Mouse (Mus musculus): Measurements from ENCODE around the gene Thsd4. TPM values are rescaled to one million over a fixed set of nuclear protein-coding genes. Genes with fewer than 3 reads are reported as not detected.

The Thsd4 gene
- polyA plus RNA-seq, 1 experiment = 5.9 TPM

DNA sequence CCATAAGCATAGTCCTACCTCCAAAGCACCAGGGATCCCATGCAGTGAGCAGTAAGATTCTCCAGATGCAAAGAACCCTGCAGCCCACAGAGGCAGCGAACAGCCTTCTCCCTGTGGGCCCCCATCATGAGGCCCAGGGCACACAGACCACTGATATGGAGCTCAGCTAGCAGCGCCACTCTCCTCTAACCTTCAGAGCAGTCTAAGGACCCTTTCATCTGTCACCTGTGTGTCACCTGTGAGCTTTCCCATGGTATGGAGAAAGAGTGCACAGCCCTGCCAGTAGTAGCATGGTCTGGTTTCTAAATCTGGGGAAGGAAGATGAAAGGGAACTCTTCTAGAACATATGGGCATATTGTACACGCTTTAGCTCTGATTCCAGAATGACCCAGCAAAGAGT lies 72.3 kb downstream of the Thsd4 start:
- no peak overlapping the region for H3K4me3 ChIP-seq (ENCODE audit: insufficient read depth, low read depth, low read length)
- H3K4me1 ChIP-seq (ENCODE audit: control insufficient read depth, insufficient read depth, low read length) = no peaks in the 10 kb centered on the region
- H3K27ac ChIP-seq (ENCODE audit: insufficient read depth, low read depth, low read length) = no peak overlapping the region
- no peaks in the 10 kb centered on the region for H3K36me3 ChIP-seq (ENCODE audit: control insufficient read depth, insufficient read depth, low read length)
- TF ChIP-seq POLR2A (IDR thresholded peaks at IDR 0.05; ENCODE audit: low read depth, low read length) (no peak), CTCF (conservative IDR thresholded peaks at IDR 0.05; ENCODE audit: insufficient read depth, insufficient read length, low read depth, low read length) (no peak)
- no peak for DNase-seq
- WGBS = 98% methylated on average over 3 of the region's 3 CpGs
- H3K27me3 ChIP-seq (replicated peaks; ENCODE audit: control insufficient read depth, insufficient read depth, low read length) = no peaks in the 10 kb centered on the region

- Histone ChIP-seq H3K36me3 (ENCODE audit: control insufficient read depth, insufficient read depth, low read length) (no peaks in the 10 kb centered on the region), H3K27me3 (replicated peaks; ENCODE audit: control insufficient read depth, insufficient read depth, low read length) (no peaks in the 10 kb centered on the region), H3K4me1 (ENCODE audit: control insufficient read depth, insufficient read depth, low read length) (no peaks in the 10 kb centered on the region), H3K4me3 (ENCODE audit: insufficient read depth, low read depth, low read length) (no peak overlapping the region), H3K27ac (ENCODE audit: insufficient read depth, low read depth, low read length) (no peak overlapping the region)
- DNase-seq = peak; percentile 12
- TF ChIP-seq POLR2A (IDR thresholded peaks at IDR 0.05; ENCODE audit: low read depth, low read length) (no peak), CTCF (conservative IDR thresholded peaks at IDR 0.05; ENCODE audit: insufficient read depth, insufficient read length, low read depth, low read length) (no peak)
- 71% methylated on average over 4 of the region's 4 CpGs for WGBS
Measured at GRCm38 (mm10) chr9:60445821-60446220, 76.0 kb downstream of the Thsd4 start.

DNA sequence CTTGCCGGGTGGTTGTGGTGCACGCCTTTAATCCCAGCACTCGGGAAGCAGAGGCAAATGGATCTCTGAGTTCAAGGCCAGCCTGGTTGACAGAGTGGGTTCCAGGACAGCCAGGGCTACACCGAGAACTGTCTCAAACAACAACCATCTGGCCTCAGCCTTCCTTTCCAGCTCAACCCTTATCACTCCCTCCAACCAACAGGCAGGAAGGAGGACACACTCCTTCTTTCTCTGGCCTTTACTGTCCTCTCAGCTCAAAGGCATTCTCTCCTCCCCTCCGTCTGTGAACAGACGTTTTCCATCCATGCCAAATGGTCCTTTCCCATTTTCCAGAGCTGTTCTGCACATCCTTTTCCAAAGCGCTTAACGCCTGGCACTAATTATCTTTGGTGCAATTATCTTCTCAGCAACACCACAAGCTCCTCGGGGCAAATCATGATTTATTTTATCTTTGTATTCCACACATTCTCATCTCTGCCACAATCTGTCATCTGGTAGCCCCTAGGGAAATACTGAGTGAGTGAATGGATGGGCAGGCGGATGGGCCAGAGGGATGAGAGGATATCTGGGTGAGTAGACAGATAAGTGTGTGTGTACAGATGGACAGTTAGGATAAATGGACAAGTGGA lies 80.5 kb downstream of the Thsd4 start:
- 82% methylated on average over 10 of the region's 10 CpGs for WGBS
- H3K4me3 ChIP-seq (ENCODE audit: insufficient read depth, low read depth, low read length) = no peak overlapping the region
- H3K4me1 ChIP-seq (ENCODE audit: control insufficient read depth, insufficient read depth, low read length) = no peaks in the 10 kb centered on the region
- no peak for DNase-seq
- no peak for TF ChIP-seq POLR2A (IDR thresholded peaks at IDR 0.05; ENCODE audit: low read depth, low read length)
- no peak for TF ChIP-seq CTCF (conservative IDR thresholded peaks at IDR 0.05; ENCODE audit: insufficient read depth, insufficient read length, low read depth, low read length)
- no peak overlapping the region for H3K27ac ChIP-seq (ENCODE audit: insufficient read depth, low read depth, low read length)
- no peaks in the 10 kb centered on the region for H3K27me3 ChIP-seq (replicated peaks; ENCODE audit: control insufficient read depth, insufficient read depth, low read length)
- H3K36me3 ChIP-seq (ENCODE audit: control insufficient read depth, insufficient read depth, low read length) = no peaks in the 10 kb centered on the region

DNA sequence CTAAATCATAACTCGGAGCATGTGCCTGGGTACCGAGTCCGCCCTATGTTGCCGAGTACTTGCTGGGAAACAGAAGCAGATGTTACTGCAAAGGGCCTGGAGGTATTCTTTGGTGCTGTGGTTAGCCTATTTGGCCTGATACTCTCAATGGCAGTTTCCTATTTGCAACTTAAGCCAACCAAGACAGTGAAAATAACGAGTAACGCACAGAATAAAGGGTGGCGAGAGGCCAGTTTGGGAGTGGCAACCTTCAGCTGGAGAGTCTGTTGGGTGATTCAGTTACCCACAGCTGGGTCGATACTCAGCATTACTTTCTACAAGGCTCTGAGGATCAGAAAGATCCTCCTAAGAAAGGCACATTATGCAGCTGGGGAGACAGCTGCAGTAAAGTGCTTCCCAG lies 81.3 kb downstream of the Thsd4 start:
- H3K27me3 ChIP-seq (replicated peaks; ENCODE audit: control insufficient read depth, insufficient read depth, low read length) = no peaks in the 10 kb centered on the region
- no peak for TF ChIP-seq POLR2A (IDR thresholded peaks at IDR 0.05; ENCODE audit: low read depth, low read length)
- no peak for TF ChIP-seq CTCF (conservative IDR thresholded peaks at IDR 0.05; ENCODE audit: insufficient read depth, insufficient read length, low read depth, low read length)
- H3K4me1 ChIP-seq (ENCODE audit: control insufficient read depth, insufficient read depth, low read length) = no peaks in the 10 kb centered on the region
- H3K36me3 ChIP-seq (ENCODE audit: control insufficient read depth, insufficient read depth, low read length) = no peaks in the 10 kb centered on the region
- WGBS = 84% methylated on average over 8 of the region's 8 CpGs
- H3K4me3 ChIP-seq (ENCODE audit: insufficient read depth, low read depth, low read length) = no peak overlapping the region
- H3K27ac ChIP-seq (ENCODE audit: insufficient read depth, low read depth, low read length) = no peak overlapping the region
- DNase-seq = no peak

- Histone ChIP-seq H3K36me3 (ENCODE audit: control insufficient read depth, insufficient read depth, low read length) (no peaks in the 10 kb centered on the region), H3K27ac (ENCODE audit: insufficient read depth, low read depth, low read length) (no peak overlapping the region), H3K4me1 (ENCODE audit: control insufficient read depth, insufficient read depth, low read length) (no peaks in the 10 kb centered on the region), H3K4me3 (ENCODE audit: insufficient read depth, low read depth, low read length) (no peak overlapping the region), H3K27me3 (replicated peaks; ENCODE audit: control insufficient read depth, insufficient read depth, low read length) (no peaks in the 10 kb centered on the region)
- 90% methylated on average over 3 of the region's 3 CpGs for WGBS
- DNase-seq = no peak
- no peak for TF ChIP-seq CTCF (conservative IDR thresholded peaks at IDR 0.05; ENCODE audit: insufficient read depth, insufficient read length, low read depth, low read length)
- TF ChIP-seq POLR2A (IDR thresholded peaks at IDR 0.05; ENCODE audit: low read depth, low read length) = no peak
Measured at GRCm38 (mm10) chr9:60436246-60436645, 85.6 kb downstream of the Thsd4 start.

DNA sequence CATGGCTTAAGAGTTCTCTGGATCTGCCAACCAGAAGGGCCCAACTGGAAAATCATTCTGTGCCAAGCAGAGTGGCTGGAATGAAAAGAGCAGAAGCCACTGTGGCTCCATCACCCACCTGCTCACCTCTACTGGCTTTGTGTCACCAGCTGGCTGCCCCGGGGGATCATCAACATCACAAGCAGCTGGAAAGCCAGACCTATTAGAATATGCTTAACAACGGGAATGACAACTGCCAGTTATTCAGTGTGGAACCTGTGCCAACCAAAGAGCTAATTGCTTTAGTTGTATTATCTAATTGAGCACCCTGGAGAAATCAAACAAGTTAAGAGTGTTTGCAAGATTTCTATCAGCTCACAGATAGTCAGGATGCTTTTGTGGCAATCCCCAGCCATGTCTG lies 87.8 kb downstream of the Thsd4 start:
- Histone ChIP-seq H3K27me3 (replicated peaks; ENCODE audit: control insufficient read depth, insufficient read depth, low read length) (no peaks in the 10 kb centered on the region), H3K4me1 (ENCODE audit: control insufficient read depth, insufficient read depth, low read length) (no peaks in the 10 kb centered on the region), H3K4me3 (ENCODE audit: insufficient read depth, low read depth, low read length) (no peak overlapping the region), H3K27ac (ENCODE audit: insufficient read depth, low read depth, low read length) (no peak overlapping the region), H3K36me3 (ENCODE audit: control insufficient read depth, insufficient read depth, low read length) (no peaks in the 10 kb centered on the region)
- TF ChIP-seq CTCF (conservative IDR thresholded peaks at IDR 0.05; ENCODE audit: insufficient read depth, insufficient read length, low read depth, low read length) = no peak
- TF ChIP-seq POLR2A (IDR thresholded peaks at IDR 0.05; ENCODE audit: low read depth, low read length) = no peak
- no peak for DNase-seq
- WGBS = 48% methylated on average over 2 of the region's 2 CpGs

DNA sequence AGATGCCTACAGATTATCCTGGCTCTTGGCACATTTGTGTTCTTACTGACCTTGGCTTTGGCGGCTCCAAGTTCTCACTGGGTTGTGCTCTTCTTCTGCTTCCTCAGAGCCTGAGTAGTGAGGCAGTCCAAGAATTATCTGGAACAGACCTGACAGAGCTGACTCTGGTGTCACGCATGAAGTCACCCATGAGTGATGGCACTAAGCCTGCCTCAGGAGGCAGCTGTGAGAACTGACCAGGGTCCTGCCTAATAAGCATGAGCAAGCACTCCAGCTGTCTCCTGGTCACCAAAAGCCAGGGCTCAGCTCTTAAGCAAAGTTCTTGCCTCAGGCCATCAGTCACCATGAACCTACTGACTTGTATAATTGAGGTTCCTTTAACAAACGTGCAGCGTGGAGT lies 89.9 kb downstream of the Thsd4 start:
- H3K27ac ChIP-seq (ENCODE audit: insufficient read depth, low read depth, low read length) = no peak overlapping the region
- peak; percentile 50 for DNase-seq
- no peaks in the 10 kb centered on the region for H3K27me3 ChIP-seq (replicated peaks; ENCODE audit: control insufficient read depth, insufficient read depth, low read length)
- 56% methylated on average over 4 of the region's 4 CpGs for WGBS
- H3K36me3 ChIP-seq (ENCODE audit: control insufficient read depth, insufficient read depth, low read length) = no peaks in the 10 kb centered on the region
- TF ChIP-seq POLR2A (IDR thresholded peaks at IDR 0.05; ENCODE audit: low read depth, low read length) (no peak), CTCF (conservative IDR thresholded peaks at IDR 0.05; ENCODE audit: insufficient read depth, insufficient read length, low read depth, low read length) (no peak)
- H3K4me1 ChIP-seq (ENCODE audit: control insufficient read depth, insufficient read depth, low read length) = no peaks in the 10 kb centered on the region
- H3K4me3 ChIP-seq (ENCODE audit: insufficient read depth, low read depth, low read length) = no peak overlapping the region
